Mouse (Mus musculus): ENCODE measurements around the gene Dars.

GRCm38 (mm10) chr1:128447206-128447902 is 30.2 kb upstream of the Dars start:
- TF ChIP-seq CTCF (IDR thresholded peaks at IDR 0.05; ENCODE audit: control insufficient read depth, insufficient read depth, insufficient replicate concordance, low read depth, low read length): no peak
- TF ChIP-seq POLR2A (IDR thresholded peaks at IDR 0.05; ENCODE audit: control insufficient read depth, low read depth, low read length): no peak

Data from testis, adult 2 months (tissue).